Mouse (Mus musculus): ENCODE data around the gene Doc2g. TPM values are rescaled to one million over a fixed set of nuclear protein-coding genes. Genes with fewer than 3 reads are reported as not detected.
A peak's percentile ranks its signal among the peaks of the same experiment; 100 is the strongest.
"Not testable (repeated sequence)": the region's sequence is repeated elsewhere in the genome, so short reads cannot be mapped to it uniquely, and the experiment has no call there.

Doc2g gene
- polyA plus RNA-seq, 1 experiment from 2014 or later, result 3.4 TPM

DNA sequence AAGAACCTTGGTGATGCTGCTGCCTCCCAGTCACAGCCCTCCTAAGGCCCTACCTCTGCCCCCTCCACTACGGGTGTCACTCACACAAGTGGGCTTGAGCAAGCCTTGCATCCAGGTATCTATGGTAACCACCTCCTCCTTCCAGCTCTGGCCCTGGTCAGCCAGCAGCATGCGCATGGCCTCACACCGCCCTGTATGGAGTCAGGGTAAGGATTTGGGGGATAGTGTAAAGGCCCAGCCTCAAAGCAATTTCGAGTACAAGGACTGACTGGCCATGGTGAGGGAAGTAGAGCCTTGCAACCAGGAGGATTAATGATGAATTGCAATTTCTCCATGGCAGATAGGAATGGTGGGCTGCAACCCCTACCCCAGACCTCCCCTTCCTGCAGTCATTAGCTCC is 38.4 kb downstream of the Doc2g start:
- H3K9me3 ChIP-seq (ENCODE audit: control insufficient read depth, low read length); H3K4me1 ChIP-seq (ENCODE audit: control insufficient read depth, insufficient read depth, low read length); H3K4me3 ChIP-seq (ENCODE audit: low read length); H3K27me3 ChIP-seq (replicated peaks; ENCODE audit: control insufficient read depth, insufficient read depth, low read length); H3K9ac ChIP-seq (ENCODE audit: low read depth, low read length); ATAC-seq; H3K36me3 ChIP-seq (ENCODE audit: control insufficient read depth, insufficient read depth, low read length); H3K27ac ChIP-seq (ENCODE audit: low read length); H3K4me2 ChIP-seq (ENCODE audit: low read depth, low read length): not testable (repeated sequence)
- WGBS, result 82% methylated on average over 3 of the region's 4 CpGs

GRCm38 (mm10) chr19:4042124-4042523 is 39.0 kb downstream of the Doc2g start:
- 0 out of 2 replicates have a peak, but pooled peaks have one; percentile 3 for ATAC-seq
- Histone ChIP-seq H3K36me3 (ENCODE audit: control insufficient read depth, insufficient read depth, low read length) (no peaks in the 10 kb centered on the region), H3K27ac (ENCODE audit: low read length) (peak overlapping the region; percentile 59), H3K27me3 (replicated peaks; ENCODE audit: control insufficient read depth, insufficient read depth, low read length) (no peaks in the 10 kb centered on the region), H3K9me3 (ENCODE audit: control insufficient read depth, low read length) (no peaks in the 10 kb centered on the region), H3K4me2 (ENCODE audit: low read depth, low read length) (peak overlapping the region; percentile 18; the same call in 1 of the 2 replicates), H3K4me3 (ENCODE audit: low read length) (no peak overlapping the region), H3K4me1 (ENCODE audit: control insufficient read depth, insufficient read depth, low read length) (peaks cover 8% of the 10 kb centered on the region), H3K9ac (ENCODE audit: low read depth, low read length) (no peak overlapping the region)
- WGBS, result 61% methylated on average over 14 of the region's 14 CpGs

GRCm38 (mm10) chr19:4044109-4044508 is 41.0 kb downstream of the Doc2g start:
- not testable (repeated sequence) for H3K9me3 ChIP-seq (ENCODE audit: control insufficient read depth, low read length); ATAC-seq; H3K27ac ChIP-seq (ENCODE audit: low read length); H3K4me3 ChIP-seq (ENCODE audit: low read length); H3K4me2 ChIP-seq (ENCODE audit: low read depth, low read length); H3K36me3 ChIP-seq (ENCODE audit: control insufficient read depth, insufficient read depth, low read length); H3K4me1 ChIP-seq (ENCODE audit: control insufficient read depth, insufficient read depth, low read length); H3K27me3 ChIP-seq (replicated peaks; ENCODE audit: control insufficient read depth, insufficient read depth, low read length); H3K9ac ChIP-seq (ENCODE audit: low read depth, low read length)
- 85% methylated on average over 5 of the region's 5 CpGs for WGBS

DNA sequence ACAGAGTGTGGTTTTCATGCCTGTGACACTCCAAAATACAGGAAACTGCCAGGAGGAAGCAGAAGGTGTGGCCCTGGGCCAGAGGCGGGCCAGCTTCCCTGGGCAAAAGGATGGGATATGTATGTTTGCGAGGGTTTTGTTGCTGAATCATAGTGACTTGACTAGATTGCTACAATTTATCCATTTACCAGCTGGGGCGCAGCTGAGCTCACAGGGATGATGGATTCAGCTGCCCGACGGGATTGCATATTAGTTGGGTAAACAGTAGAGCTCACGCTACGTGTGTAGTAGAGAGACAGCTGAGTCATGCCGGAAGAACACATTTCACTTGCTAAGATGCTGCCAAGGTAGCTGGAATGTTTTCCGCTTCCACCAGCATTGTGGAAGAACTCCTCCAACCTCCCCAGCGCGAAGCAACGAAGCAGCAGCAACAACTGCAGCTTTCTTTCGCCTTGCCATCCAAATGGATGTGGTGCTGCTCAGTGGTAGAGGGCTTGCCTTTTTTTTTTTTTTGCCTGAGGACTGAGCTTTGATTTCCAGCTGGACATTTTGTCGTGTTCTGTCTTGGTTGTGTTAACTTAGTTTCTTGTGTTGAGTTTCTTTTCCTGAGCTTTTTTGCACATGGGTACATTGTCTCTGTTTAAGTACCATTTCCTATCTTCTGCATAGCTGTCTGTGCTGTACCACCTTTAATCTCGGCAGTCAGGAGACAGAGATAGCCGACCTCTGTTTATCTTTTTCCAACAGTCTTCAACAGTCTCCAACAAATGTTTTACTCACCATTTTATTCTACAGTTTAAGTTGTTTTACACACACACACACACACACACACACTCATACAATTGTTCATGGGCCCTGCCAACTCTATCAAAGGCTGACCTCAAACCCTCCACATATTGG is 43.1 kb downstream of the Doc2g start, which contains the start of gene Gstp2:
Gstp2 (minus strand) TSS at position 58 of the 900 bp plus-strand sequence.
- H3K4me1 ChIP-seq (ENCODE audit: control insufficient read depth, insufficient read depth, low read length), result peaks cover 4% of the 10 kb centered on the region; the same call in 1 of the 2 replicates
- no peak within 1 kb of the TSS for H3K9ac ChIP-seq (ENCODE audit: low read depth, low read length)
- H3K9me3 ChIP-seq (ENCODE audit: control insufficient read depth, low read length), result no peaks in the 10 kb centered on the region; the same call in 1 of the 2 replicates
- no peaks in the 10 kb centered on the region for H3K36me3 ChIP-seq (ENCODE audit: control insufficient read depth, insufficient read depth, low read length)
- peak within 1 kb of the TSS; percentile 23; the same call in 1 of the 2 replicates for H3K4me2 ChIP-seq (ENCODE audit: low read depth, low read length)
- peak; percentile 77 for ATAC-seq
- 29% methylated on average over 16 of the region's 16 CpGs for WGBS
- H3K27ac ChIP-seq (ENCODE audit: low read length), result peak within 1 kb of the TSS; percentile 94
- H3K4me3 ChIP-seq (ENCODE audit: low read length), result no peak within 1 kb of the TSS
- H3K27me3 ChIP-seq (replicated peaks; ENCODE audit: control insufficient read depth, insufficient read depth, low read length), result no peaks in the 10 kb centered on the region

GRCm38 (mm10) chr19:4046866-4047254 is 43.7 kb downstream of the Doc2g start:
- Histone ChIP-seq H3K9me3 (ENCODE audit: control insufficient read depth, low read length) (no peaks in the 10 kb centered on the region; the same call in 1 of the 2 replicates), H3K27me3 (replicated peaks; ENCODE audit: control insufficient read depth, insufficient read depth, low read length) (no peaks in the 10 kb centered on the region), H3K4me2 (ENCODE audit: low read depth, low read length) (peak overlapping the region; percentile 19), H3K4me1 (ENCODE audit: control insufficient read depth, insufficient read depth, low read length) (peaks cover 4% of the 10 kb centered on the region; the same call in 1 of the 2 replicates), H3K27ac (ENCODE audit: low read length) (peak overlapping the region; percentile 94), H3K4me3 (ENCODE audit: low read length) (no peak overlapping the region), H3K36me3 (ENCODE audit: control insufficient read depth, insufficient read depth, low read length) (no peaks in the 10 kb centered on the region), H3K9ac (ENCODE audit: low read depth, low read length) (0 out of 2 replicates have a peak overlapping the region, but pooled peaks have one; percentile 12)
- peak; percentile 87 for ATAC-seq
- WGBS, result 63% methylated on average over 8 of the region's 8 CpGs

- Histone ChIP-seq H3K9ac (ENCODE audit: low read depth, low read length) (no peak overlapping the region), H3K27ac (ENCODE audit: low read length) (no peak overlapping the region), H3K9me3 (ENCODE audit: control insufficient read depth, low read length) (no peaks in the 10 kb centered on the region; the same call in 1 of the 2 replicates), H3K36me3 (ENCODE audit: control insufficient read depth, insufficient read depth, low read length) (no peaks in the 10 kb centered on the region), H3K4me3 (ENCODE audit: low read length) (no peak overlapping the region), H3K4me1 (ENCODE audit: control insufficient read depth, insufficient read depth, low read length) (peaks cover 4% of the 10 kb centered on the region; the same call in 1 of the 2 replicates), H3K27me3 (replicated peaks; ENCODE audit: control insufficient read depth, insufficient read depth, low read length) (no peaks in the 10 kb centered on the region), H3K4me2 (ENCODE audit: low read depth, low read length) (no peak overlapping the region)
- ATAC-seq, result no peak
- 22% methylated on average over 4 of the region's 4 CpGs for WGBS
These were observed 44.7 kb downstream of the Doc2g start for GRCm38 (mm10) chr19:4047859-4048258.

DNA sequence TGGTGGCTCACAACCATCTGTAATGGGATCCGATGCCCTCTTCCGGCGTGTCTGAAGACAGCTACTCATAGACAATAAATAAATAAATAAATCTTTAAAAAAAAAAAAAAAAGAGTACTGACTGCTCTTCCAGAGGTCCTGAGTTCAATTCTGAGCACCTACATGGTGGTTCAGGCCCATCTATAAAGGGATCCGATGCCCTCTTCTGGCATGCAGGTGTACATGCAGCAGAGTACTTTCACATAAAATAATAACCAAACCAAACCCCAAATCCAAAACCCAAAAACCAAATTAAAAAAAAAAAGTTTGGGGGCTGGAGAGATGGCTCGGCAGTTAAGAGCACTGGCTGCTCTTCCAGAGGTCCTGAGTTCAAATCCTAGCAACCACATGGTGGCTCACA is 46.0 kb downstream of the Doc2g start:
- not testable (repeated sequence) for H3K27ac ChIP-seq (ENCODE audit: low read length); ATAC-seq; H3K4me2 ChIP-seq (ENCODE audit: low read depth, low read length); H3K9ac ChIP-seq (ENCODE audit: low read depth, low read length); H3K4me3 ChIP-seq (ENCODE audit: low read length); H3K36me3 ChIP-seq (ENCODE audit: control insufficient read depth, insufficient read depth, low read length); H3K27me3 ChIP-seq (replicated peaks; ENCODE audit: control insufficient read depth, insufficient read depth, low read length); H3K9me3 ChIP-seq (ENCODE audit: control insufficient read depth, low read length); H3K4me1 ChIP-seq (ENCODE audit: control insufficient read depth, insufficient read depth, low read length)
- 86% methylated on average over 5 of the region's 5 CpGs for WGBS

DNA sequence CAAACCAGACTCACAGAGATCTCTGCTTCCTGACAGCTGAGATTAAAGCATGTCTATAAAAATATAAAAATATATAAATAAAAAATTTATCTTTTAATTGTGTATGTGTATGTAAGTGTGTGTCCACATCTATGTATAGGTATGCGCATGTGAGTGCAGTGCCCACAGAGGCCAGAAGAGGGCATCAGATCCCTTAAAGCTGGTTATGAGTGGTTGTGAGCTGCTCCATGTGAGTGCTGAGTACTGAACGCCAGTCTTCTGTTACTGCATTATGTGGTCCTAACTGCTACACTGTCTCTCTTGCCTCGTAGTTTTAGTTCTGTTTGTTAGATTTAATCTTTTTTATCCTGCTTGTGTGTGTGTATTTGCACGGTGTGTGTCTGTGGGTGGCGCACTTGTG is 47.9 kb downstream of the Doc2g start:
- Histone ChIP-seq H3K27ac (ENCODE audit: low read length) (no peak overlapping the region), H3K4me3 (ENCODE audit: low read length) (no peak overlapping the region), H3K4me2 (ENCODE audit: low read depth, low read length) (no peak overlapping the region), H3K9me3 (ENCODE audit: control insufficient read depth, low read length) (no peaks in the 10 kb centered on the region; the same call in 1 of the 2 replicates), H3K4me1 (ENCODE audit: control insufficient read depth, insufficient read depth, low read length) (peaks cover 6% of the 10 kb centered on the region; the same call in 1 of the 2 replicates), H3K36me3 (ENCODE audit: control insufficient read depth, insufficient read depth, low read length) (no peaks in the 10 kb centered on the region), H3K9ac (ENCODE audit: low read depth, low read length) (no peak overlapping the region), H3K27me3 (replicated peaks; ENCODE audit: control insufficient read depth, insufficient read depth, low read length) (no peaks in the 10 kb centered on the region)
- 95% methylated on average over 5 of the region's 5 CpGs for WGBS
- ATAC-seq, result no peak

GRCm38 (mm10) chr19:4051741-4052515 is 48.8 kb downstream of the Doc2g start:
- H3K9ac ChIP-seq (ENCODE audit: low read depth, low read length), result no peak overlapping the region
- no peak overlapping the region for H3K4me2 ChIP-seq (ENCODE audit: low read depth, low read length)
- H3K9me3 ChIP-seq (ENCODE audit: control insufficient read depth, low read length), result no peaks in the 10 kb centered on the region; the same call in 1 of the 2 replicates
- ATAC-seq, result no peak
- H3K27ac ChIP-seq (ENCODE audit: low read length), result no peak overlapping the region
- H3K36me3 ChIP-seq (ENCODE audit: control insufficient read depth, insufficient read depth, low read length), result no peaks in the 10 kb centered on the region
- H3K27me3 ChIP-seq (replicated peaks; ENCODE audit: control insufficient read depth, insufficient read depth, low read length), result no peaks in the 10 kb centered on the region
- H3K4me3 ChIP-seq (ENCODE audit: low read length), result no peak overlapping the region
- peaks cover 12% of the 10 kb centered on the region for H3K4me1 ChIP-seq (ENCODE audit: control insufficient read depth, insufficient read depth, low read length)
- WGBS, result 52% methylated on average over 10 of the region's 10 CpGs

All from intestine, embryonic 16.5 days (tissue).